Mouse (Mus musculus): Measurements from ENCODE around the gene Stk11ip.

Stk11ip gene

GRCm38 (mm10) chr1:75504256-75505045 is 16.9 kb upstream of the Stk11ip start:
- no peak for DNase-seq (ENCODE audit: low spot score in 2 of 2)

GRCm38 (mm10) chr1:75505159-75505955 is 16.0 kb upstream of the Stk11ip start:
- DNase-seq (ENCODE audit: low spot score in 2 of 2), result no peak

GRCm38 (mm10) chr1:75505956-75506831 is 15.1 kb upstream of the Stk11ip start, which contains the start of gene Obsl1:
TSS of gene Obsl1 (minus strand) at chr1:75506452.
- DNase-seq (ENCODE audit: low spot score in 2 of 2), result no peak

GRCm38 (mm10) chr1:75507006-75507405 is 14.3 kb upstream of the Stk11ip start, which contains the start of gene Inha:
TSS of gene Inha (plus strand) at chr1:75507077.
- no peak for DNase-seq (ENCODE audit: low spot score in 2 of 2)

- DNase-seq (ENCODE audit: low spot score in 2 of 2), result no peak
These were observed 11.7 kb upstream of the Stk11ip start for GRCm38 (mm10) chr1:75509586-75509985.

- DNase-seq (ENCODE audit: low spot score in 2 of 2), result no peak
These were observed 11.2 kb upstream of the Stk11ip start for GRCm38 (mm10) chr1:75510154-75510553.

- DNase-seq (ENCODE audit: low spot score in 2 of 2), result no peak
These were observed 9.7 kb upstream of the Stk11ip start for GRCm38 (mm10) chr1:75511437-75512210.

GRCm38 (mm10) chr1:75512550-75512949 is 8.8 kb upstream of the Stk11ip start:
- no peak for DNase-seq (ENCODE audit: low spot score in 2 of 2)

- no peak for DNase-seq (ENCODE audit: low spot score in 2 of 2)
These were observed 4.5 kb upstream of the Stk11ip start for GRCm38 (mm10) chr1:75516703-75517380.

GRCm38 (mm10) chr1:75517984-75518383 is 3.3 kb upstream of the Stk11ip start:
- DNase-seq (ENCODE audit: low spot score in 2 of 2), result no peak

- DNase-seq (ENCODE audit: low spot score in 2 of 2), result no peak
These were observed 2.9 kb upstream of the Stk11ip start for GRCm38 (mm10) chr1:75518427-75518826.

- no peak for DNase-seq (ENCODE audit: low spot score in 2 of 2)
These were observed 1.8 kb upstream of the Stk11ip start for GRCm38 (mm10) chr1:75519576-75519975.

GRCm38 (mm10) chr1:75524679-75525078 is 3.4 kb downstream of the Stk11ip start:
- peak in 1 of 2 experiments; percentile 88 for DNase-seq (ENCODE audit: low spot score in 2 of 2)

GRCm38 (mm10) chr1:75530546-75530945 is 9.2 kb downstream of the Stk11ip start:
- DNase-seq (ENCODE audit: low spot score in 2 of 2), result no peak

GRCm38 (mm10) chr1:75532280-75533172 is 11.2 kb downstream of the Stk11ip start:
- DNase-seq (ENCODE audit: low spot score in 2 of 2), result no peak

- DNase-seq (ENCODE audit: low spot score in 2 of 2), result no peak
These were observed 12.3 kb downstream of the Stk11ip start for GRCm38 (mm10) chr1:75533325-75534252.

GRCm38 (mm10) chr1:75537587-75537986 is 16.3 kb downstream of the Stk11ip start:
- DNase-seq (ENCODE audit: low spot score in 2 of 2), result no peak

GRCm38 (mm10) chr1:75538597-75539190 is 17.4 kb downstream of the Stk11ip start:
- DNase-seq (ENCODE audit: low spot score in 2 of 2), result no peak

Measured in natural killer cell, adult 2 months (primary cell).